Comparison of ENCODE assay signal across 8 mouse cellular contexts in genomic region chr5:148820476-148820875, GRCm38 (mm10).
A peak's percentile ranks its signal among the peaks of the same experiment; 100 is the strongest.
DNase-seq lines count a peak whose midpoint lies in the region; ATAC-seq and TF ChIP-seq lines count a peak whose summit lies in the region.

No protein-coding gene starts in this region.

- DNase-seq in adrenal gland, adult 2 months: peak; percentile 63
- no peak for DNase-seq in adrenal gland, adult 18-20 months (ENCODE audit: low spot score in 2 of 2)
- peak; percentile 13 for DNase-seq in 3T3-L1 (ENCODE audit: low read depth, low spot score)
- DNase-seq in embryonic facial prominence, embryonic 11.5 days (ENCODE audit: low spot score): peak; percentile 29
- DNase-seq in kidney, postnatal 0 days (ENCODE audit: low spot score): peak; percentile 71
- peak; percentile 49 for DNase-seq in neural tube, embryonic 11.5 days (ENCODE audit: low spot score)
- DNase-seq in left cerebral cortex, postnatal 36 days (ENCODE audit: low spot score in 2 of 2): no peak
- DNase-seq in layer of hippocampus, postnatal 36 days: no peak

- intact Hi-C loops in left cerebral cortex, postnatal 36 days (cut with DNase I): no loop called here

- peak overlapping the region; percentile 2; the same call in 1 of the 2 replicates for H3K4me2 ChIP-seq in embryonic facial prominence, embryonic 11.5 days (ENCODE audit: low read depth, low read length)
- H3K4me2 ChIP-seq in kidney, postnatal 0 days (ENCODE audit: low read length): peak overlapping the region; percentile 25; the same call in 1 of the 2 replicates
- peak overlapping the region; percentile 15; the same call in 1 of the 2 replicates for H3K4me2 ChIP-seq in neural tube, embryonic 11.5 days (ENCODE audit: low read depth)

- WGBS in embryonic facial prominence, embryonic 11.5 days: 16% methylated on average over 20 of the region's 20 CpGs
- WGBS in kidney, postnatal 0 days: 3% methylated on average over 20 of the region's 20 CpGs
- WGBS in neural tube, embryonic 11.5 days: 25% methylated on average over 20 of the region's 20 CpGs

- no peak overlapping the region for H3K9ac ChIP-seq in embryonic facial prominence, embryonic 11.5 days (replicated peaks; ENCODE audit: low read length)
- no peak overlapping the region for H3K9ac ChIP-seq in kidney, postnatal 0 days (ENCODE audit: low read depth, low read length)
- H3K9ac ChIP-seq in neural tube, embryonic 11.5 days (ENCODE audit: low read length): no peak overlapping the region

- TF ChIP-seq CTCF in kidney, postnatal 0 days (IDR thresholded peaks at IDR 0.05; ENCODE audit: low read depth): no peak

- no peaks in the 10 kb centered on the region for H3K4me1 ChIP-seq in embryonic facial prominence, embryonic 11.5 days (ENCODE audit: control insufficient read depth, insufficient read depth, low read length)
- peaks cover 12% of the 10 kb centered on the region; the same call in 1 of the 2 replicates for H3K4me1 ChIP-seq in kidney, postnatal 0 days (replicated peaks; ENCODE audit: insufficient read depth, low read length)
- H3K4me1 ChIP-seq in neural tube, embryonic 11.5 days (ENCODE audit: control insufficient read depth, insufficient read depth, low read length): peaks cover 7% of the 10 kb centered on the region

- H3K27me3 ChIP-seq in embryonic facial prominence, embryonic 11.5 days (ENCODE audit: control insufficient read depth, insufficient read depth, low read length): no peaks in the 10 kb centered on the region
- no peaks in the 10 kb centered on the region for H3K27me3 ChIP-seq in kidney, postnatal 0 days (ENCODE audit: insufficient read depth, low read length)
- no peaks in the 10 kb centered on the region for H3K27me3 ChIP-seq in neural tube, embryonic 11.5 days (ENCODE audit: control insufficient read depth, insufficient read depth, low read length)

- no peaks in the 10 kb centered on the region for H3K9me3 ChIP-seq in embryonic facial prominence, embryonic 11.5 days (replicated peaks; ENCODE audit: control insufficient read depth, low read length)
- no peaks in the 10 kb centered on the region for H3K9me3 ChIP-seq in kidney, postnatal 0 days (replicated peaks; ENCODE audit: low read length)
- H3K9me3 ChIP-seq in neural tube, embryonic 11.5 days (ENCODE audit: control insufficient read depth, low read length): no peaks in the 10 kb centered on the region

- no peak overlapping the region for H3K4me3 ChIP-seq in embryonic facial prominence, embryonic 11.5 days (ENCODE audit: low read depth, low read length)
- no peak overlapping the region for H3K4me3 ChIP-seq in kidney, postnatal 0 days (replicated peaks; ENCODE audit: low read depth, low read length)
- H3K4me3 ChIP-seq in neural tube, embryonic 11.5 days (ENCODE audit: low read depth, low read length): no peak overlapping the region

- no peaks in the 10 kb centered on the region for H3K36me3 ChIP-seq in embryonic facial prominence, embryonic 11.5 days (replicated peaks; ENCODE audit: control insufficient read depth, insufficient read depth, low read depth, low read length)
- no peaks in the 10 kb centered on the region for H3K36me3 ChIP-seq in kidney, postnatal 0 days (ENCODE audit: insufficient read depth, low read length)
- no peaks in the 10 kb centered on the region for H3K36me3 ChIP-seq in neural tube, embryonic 11.5 days (ENCODE audit: control insufficient read depth, insufficient read depth, low read length)

- no peak overlapping the region for H3K27ac ChIP-seq in embryonic facial prominence, embryonic 11.5 days (replicated peaks; ENCODE audit: low read depth, low read length)
- no peak overlapping the region for H3K27ac ChIP-seq in kidney, postnatal 0 days
- no peak overlapping the region for H3K27ac ChIP-seq in neural tube, embryonic 11.5 days (ENCODE audit: low read depth, low read length)

- ATAC-seq in embryonic facial prominence, embryonic 11.5 days (replicated peaks; ENCODE audit: insufficient number of reproducible peaks, low FRiP score, low TSS enrichment, low read depth): no peak
- no peak for ATAC-seq in kidney, postnatal 0 days (replicated peaks; ENCODE audit: low FRiP score, low read depth)
- ATAC-seq in neural tube, embryonic 11.5 days (ENCODE audit: insufficient read depth, low FRiP score, low TSS enrichment): 0 out of 2 replicates have a peak, but pooled peaks have one; percentile 35

Comparison
In these comparisons a context has a peak if more than half of its experiments do, and no peak if none do; other contexts are left out.
1. DNase-seq: peak in adrenal gland, adult 2 months (single experiment), 3T3-L1 (single experiment), embryonic facial prominence, embryonic 11.5 days (single experiment), kidney, postnatal 0 days (single experiment) and neural tube, embryonic 11.5 days (single experiment); none in adrenal gland, adult 18-20 months (0 of 2), left cerebral cortex, postnatal 36 days (0 of 2) and layer of hippocampus, postnatal 36 days (0 of 2).
2. Peak in every context shown above with its lines, with median percentiles within 50 percentile points of each other: H3K4me2 ChIP-seq.